Mouse (Mus musculus) right cerebral cortex, postnatal 4 days (tissue): ENCODE results near the gene Arl16.
A peak's percentile ranks its signal among the peaks of the same experiment; 100 is the strongest.
"Not testable (repeated sequence)": the region's sequence is repeated elsewhere in the genome, so short reads cannot be mapped to it uniquely, and the experiment has no call there.

ENCODE experiments used
- DNase-seq: peaks from one replicate; pipeline ENCODE4 v3.0.0-alpha.2; 2022

Gene Arl16

GRCm38 (mm10) chr11:120467051-120467735, at the start of gene Arl16:
TSS of gene Arl16 (minus strand) at chr11:120467607.
- peak; percentile 92 for DNase-seq

DNA sequence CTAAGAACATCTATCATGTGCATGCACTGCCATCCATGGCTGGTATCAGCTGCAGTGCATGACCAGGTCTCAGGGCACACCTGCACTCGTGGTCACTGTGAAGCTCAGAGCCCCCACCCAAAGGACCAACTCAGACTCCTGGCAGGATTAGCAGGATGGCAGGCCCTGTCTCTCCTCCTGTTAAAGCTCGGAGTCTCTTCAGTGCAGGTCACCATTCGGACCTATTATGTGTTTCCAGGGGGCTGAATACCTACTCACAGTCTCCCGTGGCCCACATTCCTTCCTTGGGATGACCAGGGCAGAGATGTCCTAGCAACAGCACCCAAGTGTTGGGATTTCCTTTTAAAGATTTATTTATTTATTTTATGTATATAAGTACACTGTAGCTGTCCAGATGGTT, 49.7 kb upstream of the Arl16 start:
- DNase-seq, result no peak

DNA sequence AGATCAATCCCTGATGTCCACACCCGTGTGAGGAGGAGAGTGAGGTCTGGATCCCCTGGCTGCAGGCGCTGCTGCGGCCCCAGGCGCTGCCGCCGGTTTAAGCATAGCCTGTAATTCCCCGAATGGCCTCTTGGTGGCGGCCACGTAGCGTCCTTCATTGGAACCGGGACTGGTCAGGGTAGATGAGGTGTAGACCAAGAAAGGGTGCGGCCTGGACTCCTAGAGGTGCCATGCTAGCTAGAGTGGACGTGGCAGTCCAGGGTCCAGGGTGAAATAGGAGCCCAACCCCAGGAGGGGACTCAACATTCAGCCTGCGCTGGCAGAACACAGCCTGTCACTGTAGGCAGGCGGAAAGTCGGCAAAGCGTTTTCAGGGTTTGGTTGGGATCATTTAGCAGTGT, 48.2 kb upstream of the Arl16 start:
- peak; percentile 88 for DNase-seq

DNA sequence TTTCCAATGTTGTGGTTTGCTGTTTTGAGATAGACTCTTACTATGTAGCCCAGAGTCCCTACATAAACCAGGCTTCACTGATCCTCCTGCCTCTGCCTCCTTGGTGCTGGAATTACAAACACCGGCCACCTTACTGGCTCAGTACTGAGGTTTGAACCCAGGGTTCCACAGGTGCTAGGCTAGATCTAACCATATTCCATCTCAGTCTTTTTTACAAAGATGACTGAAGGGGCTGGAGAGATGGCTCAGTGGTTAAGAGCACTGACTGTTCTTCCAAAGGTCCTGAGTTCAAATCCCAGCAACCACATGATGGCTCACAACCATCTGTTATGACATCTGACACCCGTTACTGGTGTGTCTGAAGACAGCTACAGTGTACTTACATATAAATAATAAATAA, 46.9 kb upstream of the Arl16 start:
- DNase-seq, result not testable (repeated sequence)

DNA sequence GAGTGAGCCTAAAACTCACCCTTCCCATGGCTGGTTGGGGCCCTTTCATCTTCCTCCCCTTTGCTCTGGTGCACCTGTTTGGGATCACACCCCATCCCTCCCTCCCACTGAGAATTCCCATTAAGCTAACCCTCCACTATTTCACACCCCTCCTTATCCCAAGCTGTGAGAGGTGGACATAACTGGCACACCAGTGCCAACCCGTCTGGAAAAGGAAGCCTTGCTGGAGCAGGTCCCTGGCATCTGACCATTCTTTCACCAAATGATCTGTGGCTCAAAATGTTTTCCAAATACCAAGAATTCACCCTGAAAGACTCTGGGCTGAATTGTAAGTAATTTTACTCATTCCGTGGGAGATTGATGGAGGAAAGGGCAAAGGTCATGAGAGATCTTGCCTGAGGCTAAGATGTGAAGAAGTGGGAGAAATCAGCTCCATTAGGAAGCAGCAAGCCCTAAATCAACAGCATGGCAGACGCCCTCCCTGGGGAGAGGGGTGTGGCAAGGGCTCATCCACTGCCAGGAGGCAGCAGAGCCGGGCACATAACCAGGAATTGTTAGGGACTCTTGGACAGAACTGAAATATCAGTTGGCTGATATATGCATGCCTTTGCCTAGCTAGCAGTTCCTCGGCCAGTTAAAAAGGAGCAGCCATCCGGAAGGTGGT, 45.5 kb upstream of the Arl16 start:
- DNase-seq, result no peak

DNA sequence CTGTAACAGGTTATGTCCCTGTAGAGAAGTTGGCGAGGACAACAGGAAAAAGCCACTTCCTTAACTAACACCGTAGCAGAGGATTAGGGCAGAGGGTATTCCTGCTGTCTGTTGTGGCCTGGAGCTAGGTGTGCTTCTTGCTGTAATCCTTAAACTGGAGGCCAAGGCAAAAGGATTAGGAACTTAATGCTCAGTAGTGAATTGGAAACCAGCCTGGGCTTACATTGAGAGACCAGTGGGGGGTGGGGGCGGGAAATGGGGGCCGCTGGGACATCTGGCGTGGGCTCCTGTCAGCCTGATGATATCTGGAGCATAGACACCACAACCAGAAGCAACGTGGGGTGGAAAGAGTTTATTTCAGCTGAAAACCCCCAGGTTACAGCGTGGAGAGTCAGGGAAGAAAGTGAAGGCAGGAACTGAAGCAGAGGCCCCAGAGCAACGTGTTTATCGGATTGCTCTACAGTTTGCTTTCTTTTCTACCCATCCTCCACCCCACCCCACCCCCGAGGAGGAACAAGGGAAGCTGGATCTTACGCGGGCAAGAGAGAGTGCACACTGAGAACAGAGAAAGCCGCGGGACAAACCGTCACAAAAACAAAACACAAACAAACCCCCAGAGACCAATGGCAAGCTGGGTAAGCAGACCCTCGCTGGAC, 43.1 kb upstream of the Arl16 start:
- DNase-seq, result no peak

DNA sequence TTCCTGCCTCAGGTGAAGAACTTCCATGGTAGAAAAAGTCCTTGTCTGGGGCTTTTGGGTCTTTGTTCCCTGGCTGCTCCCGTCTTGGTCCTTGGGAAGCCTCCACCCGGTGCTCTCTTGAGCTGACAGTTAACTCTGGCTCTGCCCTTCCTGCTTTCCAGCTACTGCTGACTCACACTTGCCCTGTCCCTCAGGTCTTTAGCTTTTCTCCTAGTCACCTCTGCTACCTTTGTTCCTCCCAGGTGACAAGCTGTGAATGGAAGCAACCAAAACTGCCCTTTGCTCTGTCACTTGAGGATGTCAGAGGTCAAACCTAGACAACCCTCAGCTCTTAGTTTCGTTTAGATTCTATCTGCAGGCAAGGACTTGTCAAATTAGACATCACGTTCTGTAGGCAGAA, 42.5 kb upstream of the Arl16 start:
- no peak for DNase-seq

DNA sequence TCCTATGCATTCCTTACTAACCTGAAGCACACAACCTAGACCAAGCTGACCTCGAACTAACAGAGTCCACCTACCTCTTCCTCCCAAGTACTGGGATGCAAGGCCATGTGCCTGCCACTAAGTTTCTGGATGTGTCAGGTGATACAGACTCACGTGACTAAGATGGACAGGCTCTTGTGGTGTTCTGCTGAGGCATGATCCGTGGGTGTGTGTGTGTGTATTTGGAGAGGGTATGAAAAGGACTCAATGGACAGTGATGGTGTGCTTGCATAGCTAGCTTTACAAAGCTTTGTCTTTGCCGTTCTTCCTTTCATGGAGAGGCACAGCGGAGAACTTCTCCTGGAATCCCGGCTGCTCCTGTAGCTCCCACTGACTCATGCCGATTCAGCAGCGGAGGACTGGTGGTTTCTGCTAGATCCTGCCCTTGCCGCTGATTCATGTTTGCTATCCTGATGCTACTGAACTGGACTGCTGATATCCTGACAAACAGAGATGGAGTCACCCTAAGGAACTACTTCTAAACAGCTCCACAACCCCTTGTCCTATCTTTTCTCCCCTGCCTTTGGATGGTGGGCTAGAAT, 41.0 kb upstream of the Arl16 start:
- no peak for DNase-seq

- no peak for DNase-seq
Measured at GRCm38 (mm10) chr11:120507611-120508289, 40.3 kb upstream of the Arl16 start.

GRCm38 (mm10) chr11:120506899-120507298, 39.5 kb upstream of the Arl16 start:
- DNase-seq, result no peak

DNA sequence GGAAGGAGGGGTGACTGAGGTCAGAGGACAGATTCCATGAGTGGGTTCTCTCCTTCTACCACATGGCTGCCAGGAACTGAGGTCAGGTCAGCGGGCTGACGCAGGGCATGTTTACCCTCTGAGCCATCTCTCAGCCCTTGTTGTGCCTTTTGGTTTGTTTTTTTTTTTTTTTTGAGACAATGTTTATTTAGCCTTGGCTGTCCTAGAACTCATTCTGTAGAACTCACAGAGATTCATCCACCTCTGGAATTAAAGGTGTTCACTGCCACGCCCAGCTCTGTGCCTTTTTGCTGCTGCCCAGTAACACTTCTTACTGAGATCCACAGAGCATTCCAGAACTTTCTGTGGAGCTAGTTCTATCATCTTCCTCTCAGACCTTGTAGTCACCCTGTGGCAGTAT, 38.3 kb upstream of the Arl16 start:
- no peak for DNase-seq

DNA sequence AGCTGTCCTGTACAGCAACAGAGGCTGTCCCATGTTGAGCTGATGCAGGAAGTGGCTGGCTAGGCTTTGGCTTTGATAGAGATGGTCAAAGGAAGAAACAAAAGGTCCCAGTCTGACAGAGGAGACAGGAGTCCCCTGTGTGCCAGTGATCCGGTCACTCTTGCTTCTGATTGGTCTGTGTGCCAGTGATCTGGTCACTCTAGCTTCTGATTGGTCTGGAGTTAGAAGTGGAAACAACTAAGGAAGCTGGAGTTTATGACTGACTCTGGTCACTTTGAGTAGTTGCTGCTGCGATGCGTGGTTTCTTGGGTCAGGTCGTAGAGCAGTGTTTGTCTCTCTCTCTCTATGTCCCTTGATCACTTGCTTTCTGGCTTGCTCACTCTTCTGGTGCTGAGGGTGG, 34.3 kb upstream of the Arl16 start:
- no peak for DNase-seq

DNA sequence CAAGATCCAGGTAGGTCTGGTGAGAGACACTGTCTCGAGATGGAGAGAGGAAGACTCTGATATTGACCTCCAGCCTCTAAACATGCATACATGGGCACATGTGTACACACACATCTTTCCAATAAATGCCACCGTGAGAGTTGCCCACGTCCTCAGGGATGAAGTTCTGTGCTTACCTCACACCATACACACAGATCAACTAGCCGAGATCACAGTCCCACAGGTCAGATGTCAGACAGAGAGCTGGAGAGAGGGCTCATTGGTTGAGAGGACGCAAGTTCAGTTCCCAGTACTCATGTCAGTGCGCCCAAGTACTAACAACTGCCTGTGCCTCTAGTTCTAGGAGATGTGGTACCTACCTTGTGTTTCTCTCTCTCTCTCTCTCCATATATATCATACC, 33.6 kb upstream of the Arl16 start:
- no peak for DNase-seq

GRCm38 (mm10) chr11:120500357-120500756, 33.0 kb upstream of the Arl16 start:
- no peak for DNase-seq

- no peak for DNase-seq
Measured at GRCm38 (mm10) chr11:120499894-120500293, 32.5 kb upstream of the Arl16 start.

GRCm38 (mm10) chr11:120498891-120499290, 31.5 kb upstream of the Arl16 start:
- DNase-seq, result no peak

GRCm38 (mm10) chr11:120498226-120498625, 30.8 kb upstream of the Arl16 start:
- no peak for DNase-seq

- no peak for DNase-seq
Measured at GRCm38 (mm10) chr11:120497436-120497835, 30.0 kb upstream of the Arl16 start.

GRCm38 (mm10) chr11:120493911-120494310, 26.5 kb upstream of the Arl16 start:
- no peak for DNase-seq

DNA sequence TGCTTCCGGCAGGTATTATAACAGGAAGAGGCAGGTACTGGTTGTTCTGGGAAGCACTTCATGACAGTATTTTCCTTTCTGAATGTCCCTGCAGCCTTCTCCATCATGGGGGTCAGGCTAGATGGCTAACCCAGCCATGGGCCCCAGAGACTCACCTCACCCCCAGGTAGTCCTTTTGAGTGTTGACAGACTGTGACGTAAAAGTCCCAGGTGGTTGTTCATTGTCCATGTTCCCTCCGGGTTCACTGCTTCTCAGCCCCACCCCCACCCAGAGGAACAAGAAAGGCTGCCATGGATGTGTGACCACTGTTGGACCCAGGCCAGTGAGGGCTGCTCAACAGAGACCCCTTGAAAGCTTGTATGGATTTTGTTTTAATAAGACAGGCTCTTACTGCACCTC, 25.9 kb upstream of the Arl16 start:
- DNase-seq, result no peak

GRCm38 (mm10) chr11:120492878-120493203, 25.4 kb upstream of the Arl16 start:
- no peak for DNase-seq

GRCm38 (mm10) chr11:120492024-120492877, 24.8 kb upstream of the Arl16 start:
- no peak for DNase-seq
